16 mouse cellular contexts compared by ENCODE assay signal in the genomic region with DNA sequence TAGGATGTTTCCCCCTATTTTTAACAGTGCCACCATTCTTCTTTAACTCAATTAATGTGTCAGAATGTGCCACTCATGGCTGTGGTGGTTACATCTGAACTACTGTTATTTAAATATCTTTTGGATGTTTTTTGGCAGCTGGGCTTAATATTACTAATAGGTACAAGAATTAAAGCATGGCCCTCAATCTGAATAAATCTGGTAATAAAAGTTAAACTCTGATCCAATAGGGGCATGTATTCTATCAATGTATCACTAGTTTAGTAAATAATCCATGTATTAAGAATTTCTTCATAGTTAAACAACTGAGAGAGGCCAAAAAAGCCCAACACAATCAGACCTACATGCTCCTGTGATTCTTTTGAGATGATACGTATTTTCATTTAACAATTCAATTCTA.
"Had no signal": no experiment of that assay in that cellular context is flagged by ENCODE, and none has a peak within 500 bp of the region (broad histone marks: within the 10 kb centered on the region; RNA-seq: fewer than 3 reads in every experiment).

No protein-coding gene starts in this region.

- H3K9ac ChIP-seq: liver, embryonic 13.5 days; lung, embryonic 14.5 days; midbrain, embryonic 12.5 days; midbrain, embryonic 15.5 days; neural tube, embryonic 12.5 days; neural tube, embryonic 15.5 days had no signal

- ATAC-seq: midbrain, embryonic 15.5 days had no signal

- H3K27ac ChIP-seq: kidney, postnatal 0 days; left cerebral cortex, adult 2 months; liver, embryonic 13.5 days; macrophage; midbrain, embryonic 12.5 days; midbrain, embryonic 15.5 days; neural tube, embryonic 12.5 days; neural tube, embryonic 15.5 days; stomach, postnatal 0 days had no signal

- H3K4me2 ChIP-seq: liver, embryonic 13.5 days; midbrain, embryonic 12.5 days; midbrain, embryonic 15.5 days; neural tube, embryonic 12.5 days; neural tube, embryonic 15.5 days had no signal

- H3K4me1 ChIP-seq: liver, embryonic 13.5 days; midbrain, embryonic 12.5 days; midbrain, embryonic 15.5 days; neural tube, embryonic 12.5 days; neural tube, embryonic 15.5 days had no signal

- H3K9me3 ChIP-seq: liver, embryonic 13.5 days; midbrain, embryonic 12.5 days; midbrain, embryonic 15.5 days; neural tube, embryonic 12.5 days; neural tube, embryonic 15.5 days had no signal

- H3K27me3 ChIP-seq: liver, embryonic 13.5 days; midbrain, embryonic 12.5 days; midbrain, embryonic 15.5 days; neural tube, embryonic 12.5 days; neural tube, embryonic 15.5 days had no signal

- DNase-seq: layer of hippocampus, postnatal 36 days; liver, embryonic 13.5 days; right cerebral cortex, adult 18-20 months; right cerebral cortex, postnatal 14 days; right cerebral cortex, postnatal 4 days; thymus, adult 2 months; thymus, postnatal 25 days had no signal

- H3K4me3 ChIP-seq: left cerebral cortex, adult 2 months; liver, embryonic 13.5 days; midbrain, embryonic 12.5 days; midbrain, embryonic 15.5 days; neural tube, embryonic 12.5 days; neural tube, embryonic 15.5 days had no signal

- H3K36me3 ChIP-seq: liver, embryonic 13.5 days; midbrain, embryonic 12.5 days; midbrain, embryonic 15.5 days; neural tube, embryonic 12.5 days; neural tube, embryonic 15.5 days had no signal
